9 mouse cellular contexts compared by ENCODE assay signal in the genomic region with DNA sequence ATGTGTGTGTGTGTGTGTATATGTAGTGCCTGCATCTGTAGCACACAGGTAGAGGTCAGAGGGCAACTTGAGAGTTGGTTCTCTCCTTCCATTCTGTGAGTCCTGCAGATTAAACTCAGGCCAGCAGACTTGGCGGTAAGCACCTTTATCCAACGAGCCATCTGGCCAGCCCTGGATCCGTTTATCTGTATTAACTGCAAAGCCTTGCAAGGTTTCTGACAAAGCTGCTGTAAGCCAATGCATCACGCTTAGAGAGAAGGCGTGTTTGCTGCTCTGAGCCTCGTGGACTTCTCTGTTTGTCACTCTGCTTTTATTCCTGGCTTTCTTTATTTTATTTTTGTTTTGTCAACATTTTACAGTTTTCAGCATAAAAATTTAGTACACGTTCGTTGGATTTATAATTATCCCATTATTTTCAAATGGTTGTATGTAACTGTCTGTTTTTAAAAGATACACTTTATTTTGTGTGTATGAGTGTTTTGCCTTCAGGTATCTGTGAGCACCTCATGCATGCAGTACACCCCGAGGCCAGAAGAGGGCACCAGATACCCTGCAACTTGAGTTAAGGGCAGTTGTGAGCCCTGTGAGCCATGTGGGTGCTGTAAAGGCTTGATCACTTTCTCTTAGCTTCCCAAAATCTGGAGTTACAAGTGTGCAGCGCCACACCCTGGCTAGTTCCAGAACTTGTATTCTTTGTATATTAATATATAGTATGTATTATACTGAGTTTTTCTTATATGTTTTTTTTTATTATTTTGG. TPM values are rescaled to one million over a fixed set of nuclear protein-coding genes. Genes with fewer than 3 reads are reported as not detected.
DNase-seq lines count a peak whose midpoint lies in the region; ATAC-seq and TF ChIP-seq lines count a peak whose summit lies in the region.
"Had no signal": no experiment of that assay in that cellular context is flagged by ENCODE, and none has a peak within 500 bp of the region (broad histone marks: within the 10 kb centered on the region; RNA-seq: fewer than 3 reads in every experiment).

No protein-coding gene starts in this region.

- peak; percentile 97 to 98 for DNase-seq in B cell, adult 2 months
- DNase-seq in adrenal gland, postnatal 10 days = peak; percentile 94
- peak; percentile 84 for DNase-seq in embryo, embryonic 9.5 days (ENCODE audit: extremely low spot score)
- peak; percentile 73 to 81 for DNase-seq in gastrocnemius, postnatal 4 days (ENCODE audit: low spot score in 2 of 2)
- DNase-seq in kidney, postnatal 0 days (ENCODE audit: low spot score) = peak; percentile 92
- DNase-seq in liver, embryonic 11.5 days (ENCODE audit: low spot score) = peak; percentile 80
- peak; percentile 94 for DNase-seq in naive thymus-derived CD4-positive, alpha-beta T cell, adult 2 months (ENCODE audit: low read depth)
- peak; percentile 96 for DNase-seq in splenic B cell, adult 2 months (ENCODE audit: low read depth, low spot score)

- H3K27ac ChIP-seq in kidney, postnatal 0 days = no peak overlapping the region
- no peak overlapping the region for H3K27ac ChIP-seq in liver, embryonic 11.5 days (ENCODE audit: low read depth, low read length)
- H3K27ac ChIP-seq: embryonic facial prominence, embryonic 15.5 days had no signal

- no peaks in the 10 kb centered on the region for H3K27me3 ChIP-seq in kidney, postnatal 0 days (ENCODE audit: insufficient read depth, low read length)
- no peaks in the 10 kb centered on the region for H3K27me3 ChIP-seq in liver, embryonic 11.5 days (replicated peaks; ENCODE audit: control insufficient read depth, insufficient read depth, low read length)
- H3K27me3 ChIP-seq in splenic B cell, adult 2 months (ENCODE audit: control insufficient read depth, insufficient read depth, low read length, poor library complexity, severe bottlenecking) = no peaks in the 10 kb centered on the region
- H3K27me3 ChIP-seq: embryonic facial prominence, embryonic 15.5 days had no signal

- ATAC-seq in kidney, postnatal 0 days (replicated peaks; ENCODE audit: low FRiP score, low read depth) = no peak; the same call in 1 of the 2 replicates
- ATAC-seq in liver, embryonic 11.5 days (replicated peaks; ENCODE audit: low FRiP score) = peak; percentile 73

- peak; percentile 98 for TF ChIP-seq CTCF in kidney, postnatal 0 days (IDR thresholded peaks at IDR 0.05; ENCODE audit: low read depth)

- H3K4me2 ChIP-seq in kidney, postnatal 0 days (ENCODE audit: low read length) = no peak overlapping the region
- H3K4me2 ChIP-seq in liver, embryonic 11.5 days = no peak overlapping the region
- H3K4me2 ChIP-seq: embryonic facial prominence, embryonic 15.5 days had no signal

- 64% methylated on average over 10 of the region's 10 CpGs for WGBS in kidney, postnatal 0 days
- 44% methylated on average over 10 of the region's 10 CpGs for WGBS in liver, embryonic 11.5 days

- no peaks in the 10 kb centered on the region for H3K4me1 ChIP-seq in kidney, postnatal 0 days (replicated peaks; ENCODE audit: insufficient read depth, low read length)
- no peaks in the 10 kb centered on the region for H3K4me1 ChIP-seq in liver, embryonic 11.5 days (replicated peaks; ENCODE audit: control insufficient read depth, insufficient read depth, low read length)
- H3K4me1 ChIP-seq: embryonic facial prominence, embryonic 15.5 days had no signal

- H3K9ac ChIP-seq in kidney, postnatal 0 days (ENCODE audit: low read depth, low read length) = no peak overlapping the region
- H3K9ac ChIP-seq in liver, embryonic 11.5 days (ENCODE audit: low read depth, low read length) = no peak overlapping the region
- H3K9ac ChIP-seq: embryonic facial prominence, embryonic 15.5 days had no signal

- H3K9me3 ChIP-seq in kidney, postnatal 0 days (replicated peaks; ENCODE audit: low read length) = no peaks in the 10 kb centered on the region
- H3K9me3 ChIP-seq in liver, embryonic 11.5 days (ENCODE audit: control insufficient read depth, low read length) = no peaks in the 10 kb centered on the region
- H3K9me3 ChIP-seq: embryonic facial prominence, embryonic 15.5 days had no signal

- no peaks in the 10 kb centered on the region; the same call in 1 of the 2 replicates for H3K36me3 ChIP-seq in kidney, postnatal 0 days (ENCODE audit: insufficient read depth, low read length)
- H3K36me3 ChIP-seq in liver, embryonic 11.5 days (ENCODE audit: control insufficient read depth, insufficient read depth, low read length) = peaks cover 7% of the 10 kb centered on the region; the same call in 1 of the 2 replicates
- H3K36me3 ChIP-seq in splenic B cell, adult 2 months (ENCODE audit: control insufficient read depth, insufficient read depth, low read length, poor library complexity, severe bottlenecking) = peaks cover 4% of the 10 kb centered on the region

- H3K4me3 ChIP-seq in kidney, postnatal 0 days (replicated peaks; ENCODE audit: low read depth, low read length) = no peak overlapping the region
- H3K4me3 ChIP-seq in liver, embryonic 11.5 days (ENCODE audit: low read depth, low read length) = no peak overlapping the region
- H3K4me3 ChIP-seq: embryonic facial prominence, embryonic 15.5 days had no signal

RNA-seq across cellular contexts. Expression of a gene that starts 17.2 kb away (rescaled TPM):
- 10 to 100 TPM; 79.0 to 92.5 TPM for total RNA-seq in adrenal gland, postnatal 10 days (2021)
- 10 to 100 TPM; 12.7 to 15.3 TPM for total RNA-seq in gastrocnemius, postnatal 4 days (2021)
- 61.2 and 74.8 TPM in 2 replicates for polyA plus RNA-seq in kidney, postnatal 0 days (2015; fragmentation: Nextera tagmentation; extraction: Ambion mirVana)
- polyA plus RNA-seq in liver, embryonic 11.5 days (2014; fragmentation: Nextera tagmentation; extraction: Ambion mirVana) = 18.0 and 19.5 TPM in 2 replicates

RNA-seq across cellular contexts. Expression of a gene that starts 24.1 kb away (rescaled TPM):
- 100 to 1,000 TPM; 115 to 121 TPM for total RNA-seq in adrenal gland, postnatal 10 days (2021)
- 10 to 100 TPM; 76.4 to 78.6 TPM for total RNA-seq in gastrocnemius, postnatal 4 days (2021)
- polyA plus RNA-seq in kidney, postnatal 0 days (2015; fragmentation: Nextera tagmentation; extraction: Ambion mirVana) = 47.2 and 49.1 TPM in 2 replicates
- 54.5 and 56.3 TPM in 2 replicates for polyA plus RNA-seq in liver, embryonic 11.5 days (2014; fragmentation: Nextera tagmentation; extraction: Ambion mirVana)

Comparison
In these comparisons a context has a peak if more than half of its experiments do, and no peak if none do; other contexts are left out.
1. RNA of a gene that starts 17.2 kb away (total RNA-seq): 79.0 to 92.5 TPM in adrenal gland, postnatal 10 days; 12.7 to 15.3 TPM in gastrocnemius, postnatal 4 days; every median in the first group is over 4 times any median in the second.
2. Peak in every context shown above with its lines, with median percentiles within 50 percentile points of each other: DNase-seq.